10 mouse cellular contexts compared by ENCODE assay signal in the genomic region with DNA sequence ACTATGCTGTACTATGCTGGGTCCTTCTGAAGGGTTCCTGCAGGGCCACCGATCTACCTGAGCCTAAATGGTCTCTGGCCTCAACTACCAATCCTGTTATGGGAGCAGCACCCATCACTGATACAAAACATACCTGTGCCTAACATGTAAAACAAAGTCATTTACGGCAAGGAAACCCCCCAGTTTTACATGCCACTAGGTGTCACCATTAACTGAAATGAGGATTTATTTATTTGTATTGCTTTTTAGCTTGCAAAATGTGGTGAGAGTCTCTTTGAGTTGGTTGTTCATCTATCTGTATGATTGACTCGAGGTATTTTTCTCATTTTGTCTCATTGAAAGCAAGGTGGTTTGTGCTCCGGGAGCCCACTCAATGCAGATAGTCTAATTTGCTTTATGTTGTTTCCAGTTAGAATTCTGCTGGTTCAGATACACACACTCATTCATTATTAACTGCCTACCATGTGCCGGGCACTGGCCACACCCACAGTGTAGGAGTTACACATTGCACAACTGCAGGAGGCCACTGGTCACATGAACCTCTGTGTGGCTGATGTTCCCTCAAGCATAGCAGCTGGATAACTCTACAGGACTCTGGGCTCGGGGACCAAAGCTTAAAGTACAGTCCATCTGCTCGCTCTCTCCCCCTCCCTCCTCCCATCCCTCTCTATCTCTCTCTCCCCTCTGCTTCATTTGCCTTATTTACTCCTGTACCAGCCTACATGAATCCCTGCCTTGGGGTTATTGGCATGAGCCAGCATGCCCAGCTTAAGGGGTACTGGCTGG. TPM values are rescaled to one million over a fixed set of nuclear protein-coding genes. Genes with fewer than 3 reads are reported as not detected.
DNase-seq lines count a peak whose midpoint lies in the region; ATAC-seq and TF ChIP-seq lines count a peak whose summit lies in the region.
"Had no signal": no experiment of that assay in that cellular context is flagged by ENCODE, and none has a peak within 500 bp of the region (broad histone marks: within the 10 kb centered on the region; RNA-seq: fewer than 3 reads in every experiment).

No protein-coding gene starts in this region.

- H3K36me3 ChIP-seq in kidney, postnatal 0 days (ENCODE audit: insufficient read depth, low read length), result no peaks in the 10 kb centered on the region
- H3K36me3 ChIP-seq in limb, embryonic 10.5 days, result no peaks in the 10 kb centered on the region

- H3K27ac ChIP-seq in kidney, postnatal 0 days, result peak overlapping the region; percentile 78
- no peak overlapping the region for H3K27ac ChIP-seq in limb, embryonic 10.5 days
- H3K27ac ChIP-seq: gastrocnemius, adult 2 months had no signal

- peak; percentile 11 for DNase-seq in retina, embryonic 14.5 days (ENCODE audit: low spot score)
- no peak for DNase-seq in retina, postnatal 1 day
- peak; percentile 76 for DNase-seq in kidney, postnatal 0 days (ENCODE audit: low spot score)
- DNase-seq in lung, postnatal 10 days, result peak; percentile 20
- DNase-seq in thymus, postnatal 10 days (ENCODE audit: low spot score in 2 of 2), result no peak
- no peak for DNase-seq in limb, embryonic 10.5 days (ENCODE audit: low spot score)
- DNase-seq in heart, postnatal 10 days, result no peak
- DNase-seq in embryo, embryonic 10.5 days (ENCODE audit: low spot score), result no peak
- DNase-seq: embryo, embryonic 11 days; gastrocnemius, adult 2 months had no signal

- no peak overlapping the region for H3K4me2 ChIP-seq in kidney, postnatal 0 days (ENCODE audit: low read length)

- peak; percentile 98 for ATAC-seq in kidney, postnatal 0 days (replicated peaks; ENCODE audit: low FRiP score, low read depth)

- 57% methylated on average over 7 of the region's 7 CpGs for WGBS in kidney, postnatal 0 days
- WGBS in limb, embryonic 10.5 days, result 83% methylated on average over 7 of the region's 7 CpGs

- no peak overlapping the region for H3K9ac ChIP-seq in kidney, postnatal 0 days (ENCODE audit: low read depth, low read length)

- intact Hi-C loops in heart, postnatal 10 days (cut with DNase I), result no loop called here

- no peak overlapping the region for H3K4me3 ChIP-seq in kidney, postnatal 0 days (replicated peaks; ENCODE audit: low read depth, low read length)
- H3K4me3 ChIP-seq in limb, embryonic 10.5 days, result no peak overlapping the region
- H3K4me3 ChIP-seq: gastrocnemius, adult 2 months had no signal

- no peaks in the 10 kb centered on the region for H3K4me1 ChIP-seq in kidney, postnatal 0 days (replicated peaks; ENCODE audit: insufficient read depth, low read length)
- H3K4me1 ChIP-seq in limb, embryonic 10.5 days, result no peaks in the 10 kb centered on the region

- peak; percentile 20; the same call in 1 of the 2 replicates for TF ChIP-seq CTCF in kidney, postnatal 0 days (IDR thresholded peaks at IDR 0.05; ENCODE audit: low read depth)

- H3K9me3 ChIP-seq in kidney, postnatal 0 days (replicated peaks; ENCODE audit: low read length), result no peaks in the 10 kb centered on the region
- no peaks in the 10 kb centered on the region for H3K9me3 ChIP-seq in limb, embryonic 10.5 days (replicated peaks)

- H3K27me3 ChIP-seq in kidney, postnatal 0 days (ENCODE audit: insufficient read depth, low read length), result no peaks in the 10 kb centered on the region
- no peaks in the 10 kb centered on the region for H3K27me3 ChIP-seq in limb, embryonic 10.5 days (ENCODE audit: low read depth, poor library complexity, severe bottlenecking)

RNA-seq across cellular contexts. Expression of gene Car12, which starts 15.9 kb away (rescaled TPM):
- polyA plus RNA-seq in kidney, postnatal 0 days (2015; fragmentation: Nextera tagmentation; extraction: Ambion mirVana), result 52.5 and 60.2 TPM in 2 replicates
- 4.3 and 5.2 TPM in 2 replicates for polyA plus RNA-seq in limb, embryonic 10.5 days (2016; fragmentation: Nextera tagmentation; extraction: Ambion mirVana)
- total RNA-seq in heart, postnatal 10 days (2021), result under 1 TPM; 0.17 to 0.31 TPM

Comparison
In these comparisons a context has a peak if more than half of its experiments do, and no peak if none do; other contexts are left out.
1. DNase-seq: peak in retina, embryonic 14.5 days (single experiment), kidney, postnatal 0 days (single experiment) and lung, postnatal 10 days (single experiment); none in retina, postnatal 1 day (single experiment), thymus, postnatal 10 days (0 of 2), limb, embryonic 10.5 days (single experiment), heart, postnatal 10 days (0 of 2) and embryo, embryonic 10.5 days (single experiment).